Mouse (Mus musculus) ovary, adult 2 months (tissue): ENCODE results near the gene Piwil4. TPM values are rescaled to one million over a fixed set of nuclear protein-coding genes. Genes with fewer than 3 reads are reported as not detected.

ENCODE experiments used
- polyA plus RNA-seq: library from polyadenylated mRNA; depleted of rRNA; stranded (reverse); fragments of >200 nt; gene quantifications from 2 replicates; pipeline ENCODE4 v1.2.3, GENCODE M21; 2012; rRNA removed

Gene Piwil4
- polyA plus RNA-seq: 1.2 TPM in 2 replicates

DNA sequence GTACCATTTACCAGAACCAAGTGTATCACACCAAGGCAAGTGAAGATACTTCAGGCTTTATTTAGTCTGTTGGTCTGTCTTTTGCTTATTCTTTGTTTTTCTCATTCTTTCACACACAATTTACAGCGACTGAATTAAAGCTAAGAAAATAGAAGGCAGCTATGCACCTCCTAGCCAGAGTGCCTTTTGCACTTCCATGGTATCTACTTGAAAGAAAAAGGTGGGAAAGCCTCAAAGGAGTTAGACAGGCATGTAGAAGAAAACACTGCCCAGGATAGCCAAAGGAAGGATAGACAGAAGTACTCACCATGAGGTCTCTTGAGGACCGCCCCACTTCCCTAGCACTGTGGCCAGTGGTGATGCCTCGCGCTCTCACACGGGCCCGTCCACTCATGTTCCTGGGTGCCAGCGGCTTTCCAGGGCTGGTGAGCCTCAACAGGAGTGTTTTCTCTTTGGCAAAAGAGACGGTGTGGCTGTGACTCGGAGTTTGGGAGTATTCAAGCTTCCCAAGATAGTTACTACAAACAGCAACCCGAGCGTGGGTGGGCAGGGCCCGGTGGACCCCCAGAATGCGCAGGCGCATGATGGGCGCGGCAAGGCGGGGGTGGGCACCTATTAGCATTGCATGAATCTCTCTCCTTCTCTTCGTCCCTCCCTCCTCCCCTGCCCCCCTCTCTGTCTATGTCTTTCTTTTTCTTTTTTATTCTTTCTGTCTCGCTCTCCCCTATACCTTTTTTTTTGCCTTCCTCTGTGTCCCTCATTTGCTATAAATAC, at the start of gene Piwil4:
Gene Piwil4 (minus strand): TSS at position 583 of the 774 bp plus-strand sequence.

DNA sequence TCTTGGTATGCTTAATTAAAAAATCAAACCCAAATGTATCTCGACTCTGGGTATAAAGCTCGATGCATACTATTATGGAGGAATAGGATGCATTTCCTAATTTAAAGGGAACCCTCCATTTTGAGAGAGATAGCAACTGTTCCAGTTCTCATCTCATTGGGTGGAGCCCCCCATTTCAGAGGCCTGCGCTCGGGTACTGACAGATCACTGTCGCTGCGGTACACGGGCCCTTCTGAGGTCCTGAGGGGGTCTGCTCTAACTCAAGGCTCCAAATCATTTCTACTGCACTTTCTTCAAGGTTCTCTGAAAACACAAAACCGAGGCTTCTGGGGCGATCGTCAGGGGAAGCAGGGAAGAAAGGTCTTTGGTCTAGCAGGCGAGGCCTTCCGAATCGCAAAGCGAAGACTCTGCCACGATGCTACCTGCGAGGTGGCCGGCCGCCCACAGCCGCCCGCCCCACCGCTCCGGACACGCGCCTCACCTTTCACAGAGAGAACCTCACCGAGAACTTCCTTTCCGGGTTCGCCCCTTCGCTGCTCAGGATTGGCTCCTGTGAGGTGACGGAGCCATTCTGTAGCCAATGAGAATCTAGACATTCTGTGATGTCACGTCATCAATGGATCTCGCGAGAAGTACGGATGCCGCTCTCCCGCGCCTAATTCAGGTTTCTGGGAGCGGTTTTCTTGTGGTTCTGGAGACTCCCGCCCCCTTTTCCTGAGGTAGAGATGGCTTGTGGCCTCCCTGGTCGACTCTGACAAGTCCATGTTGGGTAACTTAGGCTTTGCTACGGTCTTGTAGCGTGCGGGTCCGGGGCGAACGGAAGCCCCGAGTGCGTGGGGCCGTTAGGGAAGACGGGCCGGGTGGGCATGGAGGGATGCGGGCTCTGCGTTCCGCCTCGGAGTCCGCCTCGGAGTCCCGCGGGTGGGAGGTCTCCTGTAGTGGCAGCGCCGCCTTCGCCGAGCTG, 43.8 kb upstream of the Piwil4 start, which contains the start of the genes Mre11a and Ankrd49:
Gene Mre11a (plus strand): TSS at position 616 of the 964 bp plus-strand sequence.
Gene Ankrd49 (minus strand): TSS at position 818 of the 964 bp plus-strand sequence.

DNA sequence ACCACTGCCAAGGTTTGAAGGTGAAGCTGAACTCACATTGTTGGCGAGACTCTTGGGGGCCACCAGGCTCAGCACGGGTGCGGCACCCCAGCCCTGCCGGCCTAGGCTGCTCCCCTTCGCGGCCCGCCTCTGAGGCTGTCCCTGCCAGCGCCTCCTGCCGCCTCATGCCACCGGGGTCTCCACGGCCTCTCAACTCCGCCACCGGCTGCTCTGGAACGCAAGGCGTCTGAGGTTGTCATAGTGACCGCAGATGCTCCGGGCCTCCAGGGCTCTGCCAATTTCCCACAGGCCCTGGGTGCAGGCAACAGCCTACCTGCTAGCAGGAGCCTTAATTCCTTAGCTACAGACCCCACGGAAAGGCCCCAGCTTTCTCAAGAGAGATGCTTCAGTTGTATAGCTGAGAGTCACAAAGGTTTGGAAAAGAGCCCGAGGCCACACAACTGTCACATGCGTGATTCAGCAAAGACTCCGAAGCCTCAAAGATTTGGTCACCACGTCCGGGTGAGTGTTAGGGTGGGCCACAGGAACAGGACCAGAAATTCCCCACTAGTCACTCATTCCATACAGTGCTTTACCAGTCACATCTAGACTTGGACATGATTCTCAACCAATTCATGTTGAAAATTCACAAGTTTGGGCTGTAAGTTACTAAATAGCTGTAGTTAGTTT, 30.4 kb upstream of the Piwil4 start, which contains the start of gene 1700012B09Rik:
Gene 1700012B09Rik (minus strand): TSS at position 228 of the 669 bp plus-strand sequence.

DNA sequence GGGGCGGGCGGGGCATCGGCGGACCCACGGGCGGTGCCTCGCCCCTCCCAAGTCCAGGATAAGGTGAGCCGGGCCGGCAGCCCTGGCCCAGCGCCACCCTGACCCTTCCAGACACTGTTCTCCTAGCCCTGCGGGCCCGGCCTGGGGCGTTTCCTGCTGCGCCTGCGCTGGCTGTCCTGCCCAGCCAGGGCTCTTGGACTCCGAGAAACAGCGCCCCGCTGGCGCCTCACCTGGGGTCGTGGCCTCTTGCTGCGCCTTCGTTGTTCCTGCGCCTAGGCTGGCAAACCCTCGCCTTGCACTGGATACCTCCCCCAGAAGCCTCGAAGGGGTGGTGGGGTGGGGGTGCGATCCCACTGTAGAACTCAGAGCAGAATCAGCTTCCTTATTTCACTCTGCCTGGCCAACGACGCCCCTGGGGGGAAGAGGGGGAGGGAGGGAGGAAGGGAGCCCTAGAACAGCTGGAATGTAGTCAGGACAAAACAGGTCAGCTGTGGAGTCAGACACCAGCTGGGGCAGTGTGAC, 11.5 kb upstream of the Piwil4 start, which contains the start of gene Fut4:
Gene Fut4 (minus strand): TSS at position 393 of the 522 bp plus-strand sequence.

Other genes with a start within 250 kb of the Piwil4 start
- 0.40 and 0.52 TPM in 2 replicates for gene Kdm4d, start 240.3 kb downstream of the Piwil4 start, polyA plus RNA-seq
- 5.2 and 6.3 TPM in 2 replicates for gene Cwc15, start 240.1 kb downstream of the Piwil4 start, polyA plus RNA-seq
- gene Amotl1, start 95.7 kb downstream of the Piwil4 start, polyA plus RNA-seq: 53.9 and 61.7 TPM in 2 replicates
- 3.1 and 5.8 TPM in 2 replicates for gene Fut4, start 11.7 kb upstream of the Piwil4 start, polyA plus RNA-seq
- gene 1700012B09Rik, start 30.3 kb upstream of the Piwil4 start, polyA plus RNA-seq: not detected in 2 replicates
- gene Mre11a, start 43.9 kb upstream of the Piwil4 start, polyA plus RNA-seq: 3.1 and 3.3 TPM in 2 replicates
- gene Ankrd49, start 44.1 kb upstream of the Piwil4 start, polyA plus RNA-seq: 3.3 and 7.0 TPM in 2 replicates
- gene Gpr83, start 119.5 kb upstream of the Piwil4 start, polyA plus RNA-seq: 1.8 and 3.0 TPM in 2 replicates
- 12.0 and 14.3 TPM in 2 replicates for gene Izumo1r, start 163.2 kb upstream of the Piwil4 start, polyA plus RNA-seq